Mouse (Mus musculus): ENCODE measurements around the gene Uspl1. TPM values are rescaled to one million over a fixed set of nuclear protein-coding genes. Genes with fewer than 3 reads are reported as not detected.
A peak's percentile ranks its signal among the peaks of the same experiment; 100 is the strongest.

Uspl1 gene
- polyA plus RNA-seq, 1 experiment from 2014 or later, result 48.7 TPM

GRCm38 (mm10) chr5:149179826-149180225 lies 4.3 kb upstream of the Uspl1 start:
- H3K27me3 ChIP-seq (ENCODE audit: insufficient read depth, low read length), result no peaks in the 10 kb centered on the region
- no peaks in the 10 kb centered on the region for H3K36me3 ChIP-seq (ENCODE audit: insufficient read depth)
- no peak for ATAC-seq (ENCODE audit: insufficient read depth)
- no peak overlapping the region for H3K4me2 ChIP-seq
- no peaks in the 10 kb centered on the region for H3K4me1 ChIP-seq (ENCODE audit: insufficient read depth)
- no peak overlapping the region for H3K27ac ChIP-seq (ENCODE audit: low read depth)
- TF ChIP-seq CTCF (IDR thresholded peaks at IDR 0.05; ENCODE audit: low read depth), result no peak
- H3K4me3 ChIP-seq (ENCODE audit: low read depth, low read length), result no peak overlapping the region
- no peaks in the 10 kb centered on the region for H3K9me3 ChIP-seq (ENCODE audit: low read depth, low read length)
- no peak overlapping the region for H3K9ac ChIP-seq
- DNase-seq, result no peak
- WGBS, result 65% methylated on average over 3 of the region's 3 CpGs

DNA sequence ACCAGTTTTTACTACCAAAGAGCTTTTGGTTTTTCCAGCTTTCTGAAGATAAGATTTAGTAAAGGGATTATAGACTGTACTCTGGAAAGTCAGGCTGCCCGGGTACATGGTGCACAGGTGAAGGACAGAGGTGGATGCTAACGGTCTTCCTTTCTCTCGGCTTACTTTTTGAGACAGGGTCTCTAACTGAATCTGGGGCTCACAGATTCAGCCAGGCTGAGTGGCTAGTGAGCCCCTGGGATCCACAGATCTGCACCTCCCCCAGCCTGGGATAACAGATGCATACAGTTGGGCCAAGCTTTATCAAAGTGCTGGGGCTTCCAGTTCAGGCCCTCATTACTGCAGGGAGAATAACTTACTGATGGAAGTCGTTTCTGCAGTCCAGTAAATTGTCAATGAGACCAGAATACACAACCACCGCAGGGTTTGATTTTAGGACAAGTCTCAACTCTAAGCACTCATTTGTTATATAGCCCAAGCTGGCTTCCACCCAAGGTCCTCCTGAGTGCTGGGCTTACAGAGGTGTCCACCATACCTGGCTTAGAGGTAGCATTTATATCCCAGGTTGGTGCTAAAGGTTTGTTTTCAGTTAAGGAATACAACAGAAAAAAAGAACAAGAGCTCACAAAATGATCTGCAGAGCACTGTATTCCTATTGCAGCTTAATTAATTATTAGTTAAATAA lies 1.8 kb upstream of the Uspl1 start:
- H3K4me3 ChIP-seq (ENCODE audit: low read depth, low read length), result no peak overlapping the region
- no peaks in the 10 kb centered on the region for H3K27me3 ChIP-seq (ENCODE audit: insufficient read depth, low read length)
- 75% methylated on average over 5 of the region's 5 CpGs for WGBS
- H3K4me1 ChIP-seq (ENCODE audit: insufficient read depth), result peaks cover 5% of the 10 kb centered on the region; the same call in 1 of the 2 replicates
- TF ChIP-seq CTCF (IDR thresholded peaks at IDR 0.05; ENCODE audit: low read depth), result no peak
- H3K4me2 ChIP-seq, result no peak overlapping the region
- DNase-seq (no peak), ATAC-seq (ENCODE audit: insufficient read depth) (no peak)
- H3K9ac ChIP-seq, result no peak overlapping the region
- H3K36me3 ChIP-seq (ENCODE audit: insufficient read depth), result no peaks in the 10 kb centered on the region
- no peak overlapping the region for H3K27ac ChIP-seq (ENCODE audit: low read depth)
- no peaks in the 10 kb centered on the region for H3K9me3 ChIP-seq (ENCODE audit: low read depth, low read length)

DNA sequence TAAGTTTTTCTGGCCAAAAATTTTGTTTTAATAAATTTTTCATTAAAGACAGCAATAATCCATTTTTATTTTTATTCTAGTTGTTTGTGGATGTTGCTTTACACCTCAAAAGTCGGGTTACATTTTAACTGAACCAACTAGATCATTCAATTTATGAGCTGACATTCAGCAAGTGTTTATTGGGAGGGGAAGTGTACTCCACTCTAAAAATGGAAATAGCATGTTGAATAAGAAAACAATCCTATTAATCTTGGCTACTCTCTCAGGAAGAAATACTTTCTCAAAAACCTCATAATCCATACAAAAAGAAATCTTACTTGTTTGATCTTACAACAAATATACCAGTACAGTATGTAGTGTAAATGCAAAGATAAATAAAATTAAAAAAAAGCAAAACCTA lies 1.0 kb upstream of the Uspl1 start:
- ATAC-seq (ENCODE audit: insufficient read depth) (no peak), DNase-seq (no peak)
- no peaks in the 10 kb centered on the region for H3K27me3 ChIP-seq (ENCODE audit: insufficient read depth, low read length)
- H3K9ac ChIP-seq, result peak overlapping the region; percentile 92
- no peaks in the 10 kb centered on the region for H3K9me3 ChIP-seq (ENCODE audit: low read depth, low read length)
- WGBS, result 19% methylated on average over 1 of the region's 1 CpGs
- H3K4me3 ChIP-seq (ENCODE audit: low read depth, low read length), result peak overlapping the region; percentile 78
- TF ChIP-seq CTCF (IDR thresholded peaks at IDR 0.05; ENCODE audit: low read depth), result no peak
- peak overlapping the region; percentile 71 for H3K4me2 ChIP-seq
- no peaks in the 10 kb centered on the region for H3K36me3 ChIP-seq (ENCODE audit: insufficient read depth)
- H3K27ac ChIP-seq (ENCODE audit: low read depth), result peak overlapping the region; percentile 97
- H3K4me1 ChIP-seq (ENCODE audit: insufficient read depth), result peaks cover 5% of the 10 kb centered on the region; the same call in 1 of the 2 replicates

DNA sequence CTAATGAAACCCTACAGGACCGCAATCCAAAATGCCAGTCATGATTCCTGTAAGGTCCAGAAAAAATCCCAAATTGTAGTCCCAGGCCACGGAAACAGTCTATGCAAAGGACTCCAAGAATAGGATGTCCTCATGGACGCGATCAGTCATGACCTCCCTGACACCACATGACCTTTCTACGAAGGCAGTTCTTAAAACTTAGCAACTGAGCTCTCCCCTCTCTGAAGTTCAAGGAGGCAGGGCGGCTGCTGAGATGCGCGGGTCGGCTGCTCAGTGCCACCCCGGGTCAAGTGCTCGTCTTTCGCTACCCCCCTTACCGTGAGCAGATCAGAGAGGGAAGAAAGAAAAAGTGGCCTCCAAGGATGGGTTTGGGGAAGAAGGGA lies 438 bp upstream of the Uspl1 start:
- peak overlapping the region; percentile 92 for H3K9ac ChIP-seq
- peaks cover 4% of the 10 kb centered on the region; the same call in 1 of the 2 replicates for H3K36me3 ChIP-seq (ENCODE audit: insufficient read depth)
- H3K27me3 ChIP-seq (ENCODE audit: insufficient read depth, low read length), result no peaks in the 10 kb centered on the region
- H3K27ac ChIP-seq (ENCODE audit: low read depth), result peak overlapping the region; percentile 97
- peaks cover 5% of the 10 kb centered on the region; the same call in 1 of the 2 replicates for H3K4me1 ChIP-seq (ENCODE audit: insufficient read depth)
- peak overlapping the region; percentile 78 for H3K4me3 ChIP-seq (ENCODE audit: low read depth, low read length)
- peak; percentile 68 for ATAC-seq (ENCODE audit: insufficient read depth)
- peak overlapping the region; percentile 71 for H3K4me2 ChIP-seq
- no peak for DNase-seq
- no peaks in the 10 kb centered on the region for H3K9me3 ChIP-seq (ENCODE audit: low read depth, low read length)
- no peak for TF ChIP-seq CTCF (IDR thresholded peaks at IDR 0.05; ENCODE audit: low read depth)
- 0% methylated on average over 13 of the region's 13 CpGs for WGBS

- TF ChIP-seq CTCF (IDR thresholded peaks at IDR 0.05; ENCODE audit: low read depth), result no peak
- H3K4me1 ChIP-seq (ENCODE audit: insufficient read depth), result peaks cover 5% of the 10 kb centered on the region; the same call in 1 of the 2 replicates
- peak overlapping the region; percentile 78 for H3K4me3 ChIP-seq (ENCODE audit: low read depth, low read length)
- ATAC-seq (ENCODE audit: insufficient read depth) (no peak; the same call in 1 of the 2 replicates), DNase-seq (peak; percentile 57)
- H3K27ac ChIP-seq (ENCODE audit: low read depth), result peak overlapping the region; percentile 69
- H3K27me3 ChIP-seq (ENCODE audit: insufficient read depth, low read length), result no peaks in the 10 kb centered on the region
- H3K9ac ChIP-seq, result peak overlapping the region; percentile 80
- H3K9me3 ChIP-seq (ENCODE audit: low read depth, low read length), result no peaks in the 10 kb centered on the region
- peak overlapping the region; percentile 86 for H3K4me2 ChIP-seq
- WGBS, result under 1% methylated on average over 20 of the region's 20 CpGs
- H3K36me3 ChIP-seq (ENCODE audit: insufficient read depth), result peaks cover 14% of the 10 kb centered on the region
Observed at GRCm38 (mm10) chr5:149184844-149185186, 665 bp downstream of the Uspl1 start.

DNA sequence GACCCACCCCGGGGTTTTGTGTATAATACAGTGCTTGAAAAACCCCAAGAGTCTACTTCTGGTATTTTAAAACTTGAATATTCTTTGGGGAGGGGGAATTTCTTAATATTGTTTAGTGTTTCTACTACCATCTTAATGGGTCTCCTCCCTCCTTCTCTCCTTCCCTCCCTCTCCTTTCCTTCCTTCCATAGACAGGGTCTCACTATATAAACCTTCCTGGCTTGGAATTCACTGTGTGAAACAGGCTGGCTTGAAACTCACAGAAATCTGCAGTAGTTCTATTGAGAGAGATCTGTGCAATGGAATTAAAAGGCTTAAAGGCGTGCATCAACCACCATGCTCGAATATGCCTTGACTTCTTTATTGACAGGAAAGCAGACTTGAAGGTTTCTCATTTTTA lies 1.7 kb downstream of the Uspl1 start:
- Histone ChIP-seq H3K4me3 (ENCODE audit: low read depth, low read length) (peak overlapping the region; percentile 78), H3K4me2 (peak overlapping the region; percentile 86), H3K9me3 (ENCODE audit: low read depth, low read length) (no peaks in the 10 kb centered on the region), H3K4me1 (ENCODE audit: insufficient read depth) (peaks cover 5% of the 10 kb centered on the region; the same call in 1 of the 2 replicates), H3K27ac (ENCODE audit: low read depth) (no peak overlapping the region), H3K27me3 (ENCODE audit: insufficient read depth, low read length) (no peaks in the 10 kb centered on the region), H3K9ac (peak overlapping the region; percentile 80), H3K36me3 (ENCODE audit: insufficient read depth) (peaks cover 24% of the 10 kb centered on the region)
- no peak for TF ChIP-seq CTCF (IDR thresholded peaks at IDR 0.05; ENCODE audit: low read depth)
- WGBS, result 61% methylated on average over 3 of the region's 3 CpGs
- DNase-seq (no peak), ATAC-seq (ENCODE audit: insufficient read depth) (no peak)

GRCm38 (mm10) chr5:149190160-149190559 lies 6.0 kb downstream of the Uspl1 start:
- DNase-seq, result no peak
- no peak overlapping the region for H3K4me2 ChIP-seq
- no peak overlapping the region for H3K9ac ChIP-seq
- H3K27me3 ChIP-seq (ENCODE audit: insufficient read depth, low read length), result no peaks in the 10 kb centered on the region
- ATAC-seq (ENCODE audit: insufficient read depth), result no peak
- H3K36me3 ChIP-seq (ENCODE audit: insufficient read depth), result peaks cover 64% of the 10 kb centered on the region
- no peak for TF ChIP-seq CTCF (IDR thresholded peaks at IDR 0.05; ENCODE audit: low read depth)
- no peaks in the 10 kb centered on the region for H3K9me3 ChIP-seq (ENCODE audit: low read depth, low read length)
- peaks cover 5% of the 10 kb centered on the region; the same call in 1 of the 2 replicates for H3K4me1 ChIP-seq (ENCODE audit: insufficient read depth)
- H3K27ac ChIP-seq (ENCODE audit: low read depth), result no peak overlapping the region
- 93% methylated on average over 1 of the region's 1 CpGs for WGBS
- H3K4me3 ChIP-seq (ENCODE audit: low read depth, low read length), result no peak overlapping the region

Measured in lung, embryonic 14.5 days (tissue).